Mouse (Mus musculus) telencephalon, adult 2 months (tissue): ENCODE results near the gene Chst15.
A peak's percentile ranks its signal among the peaks of the same experiment; 100 is the strongest.

Source experiments
- DNase-seq: peaks from one replicate; pipeline ENCODE4 v3.0.0-alpha.2; 2011; ENCODE audit warnings: low read depth, low spot score

Gene Chst15

GRCm38 (mm10) chr7:132302508-132303241 is 14.4 kb downstream of the Chst15 start:
- DNase-seq, result no peak

GRCm38 (mm10) chr7:132299661-132300210 is 17.3 kb downstream of the Chst15 start:
- no peak for DNase-seq

- DNase-seq, result no peak
Measured at GRCm38 (mm10) chr7:132298412-132298990, 18.5 kb downstream of the Chst15 start.

- no peak for DNase-seq
Measured at GRCm38 (mm10) chr7:132296661-132297443, 20.2 kb downstream of the Chst15 start.

DNA sequence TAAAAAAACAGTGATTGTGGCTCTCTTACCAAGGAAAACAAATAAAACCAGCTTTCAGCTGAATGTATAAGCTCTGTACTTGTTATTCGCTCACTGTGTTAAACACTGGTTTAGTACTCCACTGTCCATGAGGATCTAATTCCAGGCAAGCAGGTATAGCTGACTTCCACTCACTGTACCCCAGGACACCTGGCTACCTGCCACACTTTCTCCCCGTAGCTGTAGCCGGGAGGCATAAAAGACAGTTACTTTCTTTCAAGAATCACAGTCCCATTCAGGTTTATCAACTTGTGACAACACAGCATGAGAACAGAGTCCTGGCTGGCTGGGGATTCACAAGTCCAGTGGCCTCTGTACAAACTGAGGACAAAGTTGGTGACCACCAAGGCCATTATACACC is 20.9 kb downstream of the Chst15 start:
- DNase-seq, result no peak

DNA sequence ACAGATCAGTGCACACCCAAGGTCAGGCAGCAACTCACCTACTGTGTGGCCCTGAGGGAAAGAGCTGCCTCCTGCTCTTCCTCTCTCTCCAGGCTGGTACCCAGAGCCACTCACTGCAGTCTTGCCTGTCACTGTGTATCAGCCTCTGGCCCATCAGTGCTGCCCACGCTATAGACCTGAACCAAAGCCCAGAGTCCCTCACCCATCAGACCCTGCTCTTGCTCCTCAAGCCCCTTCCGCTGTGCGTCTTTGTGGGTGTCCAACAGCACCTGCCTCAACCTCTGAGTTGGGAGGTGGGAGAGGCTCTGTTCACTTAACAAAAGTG is 29.7 kb downstream of the Chst15 start:
- no peak for DNase-seq

DNA sequence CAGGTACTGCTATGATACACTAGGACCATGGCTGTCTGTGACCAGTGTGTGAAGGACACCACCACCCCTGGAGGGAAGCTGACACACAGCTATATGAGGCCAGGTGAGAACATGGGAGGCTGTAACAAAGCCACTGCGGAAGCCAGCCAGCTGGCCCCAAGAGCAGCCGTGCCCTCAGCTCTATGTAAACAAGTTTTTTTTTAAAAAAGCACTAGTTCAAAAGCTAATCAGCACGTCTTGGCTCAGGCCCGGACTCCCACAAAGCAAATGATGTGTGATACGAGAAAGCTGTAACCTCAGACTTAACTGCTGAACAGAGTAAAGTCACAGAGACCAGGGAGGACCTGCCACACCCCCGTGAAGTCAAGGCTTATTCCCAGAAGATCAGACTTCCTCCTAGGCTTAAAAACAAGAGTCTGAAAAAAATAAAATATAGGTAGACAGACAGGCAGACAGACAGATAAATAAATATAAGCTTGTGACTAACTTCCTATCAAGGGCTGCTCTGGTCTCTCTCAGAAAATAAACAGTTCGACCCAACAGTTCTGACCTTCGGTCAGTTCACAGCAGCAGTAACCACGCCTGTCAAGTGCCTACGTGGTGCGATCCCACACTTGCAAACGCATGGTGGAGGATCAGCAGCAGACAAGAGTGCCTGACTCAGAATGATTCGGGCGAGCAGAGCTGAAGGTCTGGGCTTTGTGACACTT is 30.2 kb downstream of the Chst15 start:
- no peak for DNase-seq

- peak; percentile 69 for DNase-seq
Measured at GRCm38 (mm10) chr7:132284795-132285194, 32.2 kb downstream of the Chst15 start.

DNA sequence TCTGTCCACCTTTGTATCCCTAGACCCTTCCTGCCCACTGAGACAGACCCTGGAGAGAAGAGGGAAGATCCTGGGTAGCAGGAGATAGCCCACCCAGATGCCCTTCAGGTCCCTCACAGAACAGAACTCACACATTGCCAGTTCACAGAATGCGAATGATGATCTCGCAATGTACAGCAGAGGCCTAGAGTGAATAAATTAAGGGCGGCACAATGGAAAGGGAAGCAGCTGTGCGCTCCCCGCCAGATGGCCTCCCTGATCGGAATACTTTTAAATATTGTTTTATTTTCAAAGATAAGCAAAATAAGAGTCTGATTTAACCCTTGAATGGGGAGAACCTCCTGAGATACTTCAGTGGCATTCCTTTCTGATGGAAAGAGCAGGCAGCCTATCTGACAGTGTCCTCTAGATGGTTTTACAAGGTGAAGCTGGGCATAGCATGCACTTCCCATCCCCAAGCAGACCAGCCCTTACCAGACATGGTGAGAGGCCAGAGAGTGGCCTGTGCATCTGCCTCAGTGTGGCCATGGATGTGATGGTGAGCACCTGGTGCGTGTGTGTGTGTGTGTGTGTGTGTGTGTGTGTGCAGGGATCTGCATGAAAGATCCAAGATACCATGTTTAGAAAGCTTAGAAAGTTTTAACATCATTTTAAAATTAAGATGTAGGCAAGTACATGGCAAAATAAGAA is 32.8 kb downstream of the Chst15 start:
- DNase-seq, result no peak

DNA sequence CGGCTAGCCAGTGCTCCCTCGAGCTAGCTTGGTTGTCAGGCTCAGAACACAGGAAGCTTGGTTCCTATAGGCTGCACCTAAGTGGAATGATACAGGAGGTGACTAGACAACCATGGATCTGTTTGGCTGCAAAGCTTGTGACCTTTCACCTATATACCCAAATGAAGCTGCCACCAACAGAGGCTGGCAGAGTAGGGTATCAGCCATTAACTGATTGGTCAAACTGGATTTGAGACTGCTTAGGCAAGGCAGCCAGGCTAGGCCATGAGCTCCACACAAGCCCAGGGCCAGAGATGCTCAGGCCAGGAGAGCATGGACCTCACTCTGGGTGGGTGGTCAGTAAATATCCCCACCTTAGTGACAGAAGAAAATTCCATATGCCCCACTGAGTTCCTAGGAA is 34.5 kb downstream of the Chst15 start:
- DNase-seq, result no peak

- DNase-seq, result no peak
Measured at GRCm38 (mm10) chr7:132282161-132282560, 34.9 kb downstream of the Chst15 start.

- DNase-seq, result no peak
Measured at GRCm38 (mm10) chr7:132281753-132282152, 35.3 kb downstream of the Chst15 start.

DNA sequence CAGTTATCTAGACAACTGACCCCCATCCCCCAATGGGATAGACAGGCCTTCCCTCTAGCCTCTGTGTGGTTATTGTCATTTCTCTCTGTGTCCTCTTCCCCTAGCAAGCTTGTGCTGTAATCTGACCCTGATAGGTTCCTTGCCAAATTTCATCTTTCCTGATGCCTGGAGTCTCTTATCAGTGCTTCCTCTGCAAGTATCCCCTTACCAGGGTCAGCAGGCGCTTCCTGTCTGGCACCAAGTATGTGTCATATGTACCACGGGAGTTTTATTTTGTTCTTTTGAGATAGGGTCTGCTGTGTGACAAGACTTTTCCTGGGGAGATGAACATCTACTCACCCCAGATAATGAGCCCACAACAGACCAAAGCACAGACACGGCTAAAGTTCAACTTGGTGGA is 38.4 kb downstream of the Chst15 start:
- no peak for DNase-seq

GRCm38 (mm10) chr7:132276287-132276686 is 40.7 kb downstream of the Chst15 start:
- no peak for DNase-seq

- DNase-seq, result no peak
Measured at GRCm38 (mm10) chr7:132273741-132274513, 43.1 kb downstream of the Chst15 start.

DNA sequence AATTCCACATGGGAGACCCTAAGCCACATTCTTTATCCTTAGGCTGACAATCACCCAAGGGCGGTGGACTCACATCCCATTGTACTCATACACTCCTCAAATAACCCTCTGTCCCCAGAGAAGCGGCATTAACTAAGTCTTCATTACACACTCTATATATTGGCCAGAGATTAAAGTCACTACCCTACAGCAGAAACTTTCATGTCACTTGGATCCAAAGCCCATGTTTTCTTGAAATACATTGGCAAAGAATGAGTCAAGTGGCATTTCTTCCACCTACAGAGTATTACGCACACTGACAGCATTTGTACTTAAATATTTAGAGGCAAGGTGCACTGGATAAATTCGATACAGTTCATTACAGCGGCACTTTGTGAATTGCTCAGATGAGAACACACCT is 44.0 kb downstream of the Chst15 start:
- DNase-seq, result no peak

GRCm38 (mm10) chr7:132270364-132270763 is 46.7 kb downstream of the Chst15 start:
- no peak for DNase-seq

DNA sequence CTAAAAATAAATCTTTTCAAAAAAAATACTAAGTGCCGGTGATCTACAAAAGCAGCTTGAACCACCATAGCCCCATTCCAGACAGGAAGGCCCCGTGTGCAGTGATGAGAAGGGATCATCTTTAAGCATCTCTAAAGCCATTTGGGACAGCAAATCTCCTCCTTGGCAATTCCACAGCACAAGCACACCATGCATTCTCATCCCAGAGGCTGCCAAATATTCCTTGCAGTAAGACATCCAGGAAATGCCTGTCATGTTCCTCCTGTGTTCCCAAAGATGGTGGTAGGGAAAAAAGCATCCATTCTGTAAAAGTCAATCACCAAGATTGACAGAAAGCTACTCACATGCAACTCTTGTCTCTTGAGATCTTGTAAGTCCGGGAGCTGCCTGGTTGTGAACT is 47.4 kb downstream of the Chst15 start:
- DNase-seq, result no peak

GRCm38 (mm10) chr7:132267721-132268498 is 49.1 kb downstream of the Chst15 start:
- no peak for DNase-seq

DNA sequence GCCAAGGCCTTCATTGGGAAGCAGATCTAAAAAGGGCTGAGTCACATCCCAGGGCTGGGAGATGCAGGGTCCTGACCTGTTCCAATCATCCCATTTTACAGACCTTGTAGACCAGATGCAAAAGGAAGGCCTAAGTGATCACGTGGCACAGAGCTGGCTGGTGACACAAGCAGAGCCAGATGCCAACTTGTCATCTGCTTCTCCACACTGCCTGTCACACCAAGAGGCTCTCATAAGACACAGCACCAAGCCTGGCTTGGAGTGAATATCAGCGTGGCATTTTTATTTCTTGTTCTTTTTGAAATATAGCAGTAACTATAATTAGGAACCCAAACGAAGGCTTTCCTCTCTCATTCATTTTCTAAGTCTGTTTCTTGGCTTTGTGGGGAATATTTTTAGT is 52.3 kb downstream of the Chst15 start:
- DNase-seq, result peak; percentile 61
